Mouse (Mus musculus) kidney, adult 9 months (tissue): ENCODE data around the gene Banf2.

Source experiments
- DNase-seq: peaks from one replicate; pipeline ENCODE4 v3.0.0; 2022

Banf2 gene

GRCm38 (mm10) chr2:144026456-144026855 is 6.4 kb upstream of the Banf2 start:
- DNase-seq = no peak

- no peak for DNase-seq
Measured at GRCm38 (mm10) chr2:144030791-144031190, 2.1 kb upstream of the Banf2 start.

- no peak for DNase-seq
Measured at GRCm38 (mm10) chr2:144044726-144045125, 11.9 kb downstream of the Banf2 start.

GRCm38 (mm10) chr2:144045756-144046560 is 13.1 kb downstream of the Banf2 start:
- DNase-seq = no peak

GRCm38 (mm10) chr2:144046916-144047315 is 14.1 kb downstream of the Banf2 start:
- DNase-seq = no peak

- no peak for DNase-seq
Measured at GRCm38 (mm10) chr2:144050146-144050680, 17.4 kb downstream of the Banf2 start.

- DNase-seq = no peak
Measured at GRCm38 (mm10) chr2:144050861-144051260, 18.0 kb downstream of the Banf2 start.

GRCm38 (mm10) chr2:144052410-144053065 is 19.7 kb downstream of the Banf2 start:
- no peak for DNase-seq

- no peak for DNase-seq
Measured at GRCm38 (mm10) chr2:144057735-144058134, 24.9 kb downstream of the Banf2 start.

GRCm38 (mm10) chr2:144061701-144062100 is 28.8 kb downstream of the Banf2 start:
- no peak for DNase-seq

GRCm38 (mm10) chr2:144065499-144065898 is 32.6 kb downstream of the Banf2 start:
- no peak for DNase-seq

GRCm38 (mm10) chr2:144069663-144070062 is 36.8 kb downstream of the Banf2 start:
- DNase-seq = no peak

GRCm38 (mm10) chr2:144070479-144070878 is 37.6 kb downstream of the Banf2 start:
- DNase-seq = no peak

- no peak for DNase-seq
Measured at GRCm38 (mm10) chr2:144072642-144073041, 39.8 kb downstream of the Banf2 start.

GRCm38 (mm10) chr2:144074059-144074458 is 41.2 kb downstream of the Banf2 start:
- DNase-seq = no peak

GRCm38 (mm10) chr2:144076625-144077024 is 43.8 kb downstream of the Banf2 start:
- DNase-seq = no peak

- DNase-seq = no peak
Measured at GRCm38 (mm10) chr2:144078897-144079296, 46.0 kb downstream of the Banf2 start.

- peak; percentile 80 for DNase-seq
Measured at GRCm38 (mm10) chr2:144086183-144086847, 53.5 kb downstream of the Banf2 start.

GRCm38 (mm10) chr2:144087899-144088584 is 55.2 kb downstream of the Banf2 start:
- no peak for DNase-seq

GRCm38 (mm10) chr2:144092767-144093166 is 59.9 kb downstream of the Banf2 start:
- no peak for DNase-seq

GRCm38 (mm10) chr2:144094721-144095120 is 61.9 kb downstream of the Banf2 start:
- no peak for DNase-seq

GRCm38 (mm10) chr2:144101463-144101961 is 68.7 kb downstream of the Banf2 start:
- no peak for DNase-seq

- DNase-seq = peak; percentile 10
Measured at GRCm38 (mm10) chr2:144107374-144107773, 74.5 kb downstream of the Banf2 start.
